Comparison of ENCODE assay signal across 10 mouse cellular contexts in the genomic region with DNA sequence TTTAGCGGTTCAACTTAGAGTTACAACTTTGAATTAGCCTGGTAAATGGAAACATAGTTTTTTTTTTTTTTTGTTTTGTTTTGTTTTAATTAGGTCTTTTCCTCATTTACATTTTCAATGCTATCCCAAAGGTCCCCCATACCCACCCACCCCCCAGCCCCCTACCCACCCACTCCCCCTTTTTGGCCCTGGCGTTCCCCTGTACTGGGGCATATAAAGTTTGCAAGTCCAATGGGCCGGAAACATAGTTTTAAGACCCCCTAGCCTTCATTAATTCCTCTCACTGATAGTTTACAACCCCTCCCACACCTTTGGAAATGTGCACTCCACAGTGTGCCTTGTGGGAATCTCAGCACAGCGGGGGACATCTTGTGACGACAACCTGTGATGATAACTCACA. TPM values are rescaled to one million over a fixed set of nuclear protein-coding genes. Genes with fewer than 3 reads are reported as not detected.
A peak's percentile ranks its signal among the peaks of the same experiment; 100 is the strongest.
DNase-seq lines count a peak whose midpoint lies in the region; ATAC-seq and TF ChIP-seq lines count a peak whose summit lies in the region.
"Had no signal": no experiment of that assay in that cellular context is flagged by ENCODE, and none has a peak within 500 bp of the region (broad histone marks: within the 10 kb centered on the region; RNA-seq: fewer than 3 reads in every experiment).

No protein-coding gene starts in this region.

- no peak overlapping the region for H3K9ac ChIP-seq in lung, postnatal 0 days (replicated peaks; ENCODE audit: low read depth)
- H3K9ac ChIP-seq in limb, embryonic 13.5 days, result no peak overlapping the region
- no peak overlapping the region for H3K9ac ChIP-seq in stomach, embryonic 16.5 days (ENCODE audit: low read length)

- H3K4me2 ChIP-seq in lung, postnatal 0 days (replicated peaks; ENCODE audit: low read depth, low read length), result no peak overlapping the region
- no peak overlapping the region for H3K4me2 ChIP-seq in limb, embryonic 13.5 days (replicated peaks)
- no peak overlapping the region for H3K4me2 ChIP-seq in stomach, embryonic 16.5 days (ENCODE audit: low read depth, low read length)

- ATAC-seq in lung, postnatal 0 days, result peak; percentile 77
- ATAC-seq in limb, embryonic 13.5 days (ENCODE audit: low FRiP score, low read depth), result peak; percentile 91
- peak; percentile 86 for ATAC-seq in stomach, embryonic 16.5 days (ENCODE audit: insufficient read depth, low FRiP score)

- DNase-seq in heart, adult 11 months, result peak; percentile 72
- DNase-seq in heart, adult 8-10 months (ENCODE audit: low spot score), result no peak
- DNase-seq in lung, postnatal 0 days (ENCODE audit: low spot score), result no peak
- DNase-seq in lung, postnatal 10 days, result no peak
- DNase-seq in thymus, postnatal 0 days (ENCODE audit: low spot score), result no peak
- DNase-seq in frontal cortex, adult 2 months (ENCODE audit: extremely low spot score in 1 of 2, low spot score in 1 of 2), result no peak

- H3K27me3 ChIP-seq in lung, postnatal 0 days (replicated peaks; ENCODE audit: insufficient read depth, low read length), result no peaks in the 10 kb centered on the region
- peaks cover 5% of the 10 kb centered on the region; the same call in 1 of the 2 replicates for H3K27me3 ChIP-seq in limb, embryonic 13.5 days
- no peaks in the 10 kb centered on the region for H3K27me3 ChIP-seq in stomach, embryonic 16.5 days (ENCODE audit: control insufficient read depth, insufficient read depth, low read length)

- H3K36me3 ChIP-seq in lung, postnatal 0 days (ENCODE audit: insufficient read depth, low read length), result no peaks in the 10 kb centered on the region
- H3K36me3 ChIP-seq in limb, embryonic 13.5 days, result no peaks in the 10 kb centered on the region
- no peaks in the 10 kb centered on the region for H3K36me3 ChIP-seq in stomach, embryonic 16.5 days (ENCODE audit: control insufficient read depth, insufficient read depth, low read length)

- H3K4me1 ChIP-seq in lung, postnatal 0 days (ENCODE audit: insufficient read depth, low read depth, low read length), result peaks cover 3% of the 10 kb centered on the region; the same call in 1 of the 2 replicates
- H3K4me1 ChIP-seq in limb, embryonic 13.5 days, result peaks cover 18% of the 10 kb centered on the region
- H3K4me1 ChIP-seq in stomach, embryonic 16.5 days (ENCODE audit: control insufficient read depth, insufficient read depth, low read length), result peaks cover 12% of the 10 kb centered on the region; the same call in 1 of the 2 replicates

- H3K27ac ChIP-seq in lung, postnatal 0 days (ENCODE audit: low read length), result no peak overlapping the region
- H3K27ac ChIP-seq in limb, embryonic 13.5 days, result no peak overlapping the region
- no peak overlapping the region for H3K27ac ChIP-seq in stomach, embryonic 16.5 days (ENCODE audit: low read length)

- 83% methylated on average over 5 of the region's 5 CpGs for WGBS in lung, postnatal 0 days
- WGBS in limb, embryonic 13.5 days, result 72% methylated on average over 5 of the region's 5 CpGs
- 92% methylated on average over 5 of the region's 5 CpGs for WGBS in stomach, embryonic 16.5 days

- TF ChIP-seq CTCF in lung, postnatal 0 days (IDR thresholded peaks at IDR 0.05), result no peak

- H3K4me3 ChIP-seq in lung, postnatal 0 days (ENCODE audit: low read depth, low read length), result no peak overlapping the region
- no peak overlapping the region for H3K4me3 ChIP-seq in limb, embryonic 13.5 days
- H3K4me3 ChIP-seq in stomach, embryonic 16.5 days (replicated peaks; ENCODE audit: low read length), result no peak overlapping the region

- TF ChIP-seq EP300 in lung, postnatal 0 days (IDR thresholded peaks at IDR 0.05), result no peak

- H3K9me3 ChIP-seq in lung, postnatal 0 days (ENCODE audit: low read length), result no peaks in the 10 kb centered on the region
- no peaks in the 10 kb centered on the region for H3K9me3 ChIP-seq in limb, embryonic 13.5 days
- H3K9me3 ChIP-seq in stomach, embryonic 16.5 days (replicated peaks; ENCODE audit: control insufficient read depth, low read length), result no peaks in the 10 kb centered on the region

RNA-seq across cellular contexts. Expression of gene Gm17660, which starts 3.8 kb away (rescaled TPM):
- not detected for total RNA-seq in heart, adult 8-10 months (2022)
- polyA plus RNA-seq in lung, postnatal 0 days (2015; fragmentation: Nextera tagmentation; extraction: Ambion mirVana), result not detected in 2 replicates
- polyA plus RNA-seq in limb, embryonic 13.5 days (2015; fragmentation: Nextera tagmentation; extraction: Ambion mirVana), result not detected in 2 replicates
- 0.57 TPM in 1 of 2 replicates, not detected in the other for polyA plus RNA-seq in stomach, embryonic 16.5 days (2015; fragmentation: Nextera tagmentation; extraction: Ambion mirVana)
- not detected in 2 replicates for polyA plus RNA-seq in thymus, postnatal 0 days (2015; fragmentation: Nextera tagmentation; extraction: Ambion mirVana)
- not detected in 2 replicates for polyA plus RNA-seq in frontal cortex, adult 2 months (2012; rRNA removed)
- total RNA-seq: adrenal gland, postnatal 4 days; gastrocnemius, adult 8-10 months had no signal

RNA-seq across cellular contexts. Expression of gene Nudt9, which starts 27.5 kb away (rescaled TPM):
- 10 to 100 TPM; 53.8 to 58.9 (median 56.7) TPM for total RNA-seq in heart, adult 8-10 months (2022)
- polyA plus RNA-seq in lung, postnatal 0 days (2015; fragmentation: Nextera tagmentation; extraction: Ambion mirVana), result 58.8 and 66.0 TPM in 2 replicates
- polyA plus RNA-seq in limb, embryonic 13.5 days (2015; fragmentation: Nextera tagmentation; extraction: Ambion mirVana), result 62.8 and 63.0 TPM in 2 replicates
- 55.9 and 61.7 TPM in 2 replicates for polyA plus RNA-seq in stomach, embryonic 16.5 days (2015; fragmentation: Nextera tagmentation; extraction: Ambion mirVana)
- 53.9 and 56.6 TPM in 2 replicates for polyA plus RNA-seq in thymus, postnatal 0 days (2015; fragmentation: Nextera tagmentation; extraction: Ambion mirVana)
- polyA plus RNA-seq in frontal cortex, adult 2 months (2012; rRNA removed), result 79.1 and 81.9 TPM in 2 replicates

RNA-seq across cellular contexts. Expression of gene Sparcl1, which starts 39.9 kb away (rescaled TPM):
- total RNA-seq in heart, adult 8-10 months (2022), result 100 to 1,000 TPM; 165 to 223 (median 203) TPM
- polyA plus RNA-seq in lung, postnatal 0 days (2015; fragmentation: Nextera tagmentation; extraction: Ambion mirVana), result 285 and 301 TPM in 2 replicates
- 49.6 and 50.6 TPM in 2 replicates for polyA plus RNA-seq in limb, embryonic 13.5 days (2015; fragmentation: Nextera tagmentation; extraction: Ambion mirVana)
- polyA plus RNA-seq in stomach, embryonic 16.5 days (2015; fragmentation: Nextera tagmentation; extraction: Ambion mirVana), result 380 and 388 TPM in 2 replicates
- 34.1 and 35.4 TPM in 2 replicates for polyA plus RNA-seq in thymus, postnatal 0 days (2015; fragmentation: Nextera tagmentation; extraction: Ambion mirVana)
- polyA plus RNA-seq in frontal cortex, adult 2 months (2012; rRNA removed), result 1,576 and 1,727 TPM in 2 replicates

RNA-seq across cellular contexts. Expression of gene Hsd17b11, which starts 51.9 kb away (rescaled TPM):
- total RNA-seq in heart, adult 8-10 months (2022), result 10 to 100 TPM; 26.5 to 30.0 (median 27.4) TPM
- 15.9 and 17.8 TPM in 2 replicates for polyA plus RNA-seq in lung, postnatal 0 days (2015; fragmentation: Nextera tagmentation; extraction: Ambion mirVana)
- polyA plus RNA-seq in limb, embryonic 13.5 days (2015; fragmentation: Nextera tagmentation; extraction: Ambion mirVana), result 3.5 TPM in 2 replicates
- 7.0 and 7.8 TPM in 2 replicates for polyA plus RNA-seq in stomach, embryonic 16.5 days (2015; fragmentation: Nextera tagmentation; extraction: Ambion mirVana)
- polyA plus RNA-seq in thymus, postnatal 0 days (2015; fragmentation: Nextera tagmentation; extraction: Ambion mirVana), result 3.9 and 5.7 TPM in 2 replicates
- 48.7 and 49.3 TPM in 2 replicates for polyA plus RNA-seq in frontal cortex, adult 2 months (2012; rRNA removed)
